Mouse (Mus musculus) E14TG2a.4 (cell line): ENCODE measurements around the gene Cpne8.

ENCODE experiments used
- CTCF ChIP-seq: conservative IDR thresholded peaks from 2 replicates; pipeline ENCODE4 v1.5.1; 2014; ENCODE audit warnings: low read length
- NANOG ChIP-seq: IDR thresholded peaks from 2 replicates; pipeline ENCODE4 v1.6.1; 2014; ENCODE audit warnings: borderline replicate concordance, low read length, mixed read lengths
- POU5F1 ChIP-seq: IDR thresholded peaks from 2 replicates; pipeline ENCODE4 v1.6.1; 2014; ENCODE audit warnings: low read length, borderline replicate concordance

GRCm38 (mm10) chr15:90490186-90490585 is 189.0 kb downstream of the Cpne8 start:
- TF ChIP-seq CTCF (no peak), POU5F1 (no peak), NANOG (no peak)
